Mouse (Mus musculus) E14TG2a.4 (cell line): ENCODE results near the gene Slc4a8.
A peak's percentile ranks its signal among the peaks of the same experiment; 100 is the strongest.
"Not testable (repeated sequence)": the region's sequence is repeated elsewhere in the genome, so short reads cannot be mapped to it uniquely, and the experiment has no call there.

Source experiments
- H3K27me3 ChIP-seq: 2 replicates; pipeline ENCODE4 v1.6.1; 2014; ENCODE audit warnings: low read length, control low read depth; ENCODE audit not compliant: insufficient read depth
- H3K36me3 ChIP-seq: 2 replicates; pipeline ENCODE4 v1.6.1; 2014; ENCODE audit warnings: low read length, control low read depth; ENCODE audit not compliant: insufficient read depth
- H3K4me1 ChIP-seq: replicated peaks from 2 replicates; pipeline ENCODE4 v1.6.1; 2014; ENCODE audit warnings: low read depth, low read length, control low read depth
- H3K4me3 ChIP-seq: replicated peaks from 2 replicates; pipeline ENCODE4 v1.5.1; 2014; ENCODE audit warnings: mild to moderate bottlenecking, low read length
- H3K9me3 ChIP-seq: 2 replicates; pipeline ENCODE4 v1.6.1; 2014; ENCODE audit warnings: low read length, control low read depth
- CTCF ChIP-seq: conservative IDR thresholded peaks from 2 replicates; pipeline ENCODE4 v1.5.1; 2014; ENCODE audit warnings: low read length
- NANOG ChIP-seq: IDR thresholded peaks from 2 replicates; pipeline ENCODE4 v1.6.1; 2014; ENCODE audit warnings: borderline replicate concordance, low read length, mixed read lengths
- POU5F1 ChIP-seq: IDR thresholded peaks from 2 replicates; pipeline ENCODE4 v1.6.1; 2014; ENCODE audit warnings: low read length, borderline replicate concordance

The Slc4a8 gene

DNA sequence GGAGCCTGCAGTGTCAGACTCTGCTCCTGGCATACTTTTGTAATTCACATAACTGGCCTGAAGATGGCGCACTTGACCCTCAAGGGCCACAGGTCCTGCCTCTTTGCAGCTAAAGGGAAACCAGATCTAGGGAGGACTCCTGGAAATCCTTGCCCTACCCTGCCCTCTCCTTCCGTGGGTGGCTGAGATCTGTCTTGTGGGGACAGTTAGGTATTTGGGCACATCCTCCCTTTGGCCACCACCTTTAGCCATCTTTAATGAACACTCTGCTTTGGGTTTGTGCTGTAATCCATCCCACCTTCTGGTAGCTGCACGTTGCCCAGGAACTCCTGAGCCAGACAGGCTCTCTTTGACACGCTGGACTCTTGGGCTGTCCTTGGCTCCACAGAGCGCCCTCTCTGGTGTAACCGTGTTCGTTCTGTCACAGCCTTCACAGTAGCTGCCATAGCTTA lies 4.0 kb upstream of the Slc4a8 start:
- Histone ChIP-seq H3K4me3 (no peak overlapping the region; the same call in 1 of the 2 replicates), H3K36me3 (no peaks in the 10 kb centered on the region), H3K27me3 (peaks cover 8% of the 10 kb centered on the region), H3K9me3 (no peaks in the 10 kb centered on the region), H3K4me1 (peaks cover 63% of the 10 kb centered on the region)
- TF ChIP-seq NANOG (no peak), POU5F1 (no peak), CTCF (peak; percentile 55)

DNA sequence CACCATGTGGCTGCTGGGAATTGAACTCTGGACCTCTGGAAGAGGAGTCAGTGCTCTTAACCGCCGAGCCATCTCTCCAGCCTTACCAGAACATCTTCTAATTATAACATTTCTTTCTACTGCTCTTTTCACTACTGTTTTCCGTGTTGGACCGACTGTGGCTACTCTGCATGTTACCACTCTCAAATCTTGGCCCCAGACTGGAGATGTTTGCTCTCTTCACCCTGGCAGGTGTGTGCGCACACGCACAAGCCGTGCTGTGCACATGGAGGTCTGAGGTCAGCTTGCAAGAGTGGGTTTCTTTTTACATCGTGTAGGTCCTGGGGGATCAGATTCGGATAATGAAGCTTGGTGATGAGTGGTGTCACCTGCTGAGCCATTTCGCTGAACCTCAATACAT lies 2.3 kb upstream of the Slc4a8 start:
- H3K36me3 ChIP-seq, result no peaks in the 10 kb centered on the region
- H3K9me3 ChIP-seq, result no peaks in the 10 kb centered on the region
- TF ChIP-seq POU5F1 (no peak), CTCF (no peak), NANOG (no peak)
- peaks cover 24% of the 10 kb centered on the region for H3K27me3 ChIP-seq
- no peak overlapping the region for H3K4me3 ChIP-seq
- H3K4me1 ChIP-seq, result peaks cover 58% of the 10 kb centered on the region

DNA sequence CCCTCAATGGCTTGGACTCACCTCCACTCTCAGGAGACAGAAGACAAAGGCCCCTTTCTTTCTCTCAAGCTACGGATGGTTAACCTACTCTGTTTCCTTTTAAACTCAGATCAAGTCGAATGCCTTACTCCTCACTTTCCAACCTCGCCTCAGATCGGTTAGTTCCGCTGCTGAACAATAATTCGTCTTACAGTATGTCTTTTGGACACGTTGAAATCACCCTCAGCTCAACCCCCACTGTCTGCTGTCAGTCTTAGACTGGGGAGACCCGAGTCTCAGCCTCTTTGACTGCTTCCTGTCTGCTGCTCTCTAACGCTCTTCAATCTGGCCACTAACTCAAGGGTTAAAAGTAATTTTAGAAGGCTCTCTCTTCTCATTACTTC lies 520 bp upstream of the Slc4a8 start:
- Histone ChIP-seq H3K9me3 (no peaks in the 10 kb centered on the region), H3K27me3 (peaks cover 41% of the 10 kb centered on the region), H3K4me3 (peak overlapping the region; percentile 90), H3K36me3 (no peaks in the 10 kb centered on the region), H3K4me1 (peaks cover 44% of the 10 kb centered on the region)
- TF ChIP-seq CTCF (no peak), NANOG (no peak)

DNA sequence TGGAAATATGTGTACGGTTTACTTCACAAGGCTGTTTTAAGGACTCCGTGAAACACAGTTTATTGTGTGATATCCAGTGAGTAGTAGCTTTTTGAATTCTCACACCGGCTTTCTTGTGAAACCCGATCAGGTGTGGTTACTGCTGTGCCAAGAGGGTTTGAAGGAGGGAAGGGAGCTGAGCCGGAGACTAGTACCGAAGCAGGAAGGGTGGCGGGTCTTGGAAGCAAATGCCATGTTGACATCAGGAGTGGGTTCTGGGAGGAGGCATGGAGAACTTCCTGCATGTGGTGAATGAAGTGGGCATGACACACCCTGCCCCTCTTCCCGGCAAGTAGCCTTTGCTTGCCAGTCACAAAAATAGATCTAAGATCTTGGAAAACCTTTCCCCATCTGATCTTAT lies 1.1 kb downstream of the Slc4a8 start:
- peaks cover 56% of the 10 kb centered on the region for H3K27me3 ChIP-seq
- H3K36me3 ChIP-seq, result no peaks in the 10 kb centered on the region
- H3K4me1 ChIP-seq, result peaks cover 49% of the 10 kb centered on the region
- H3K9me3 ChIP-seq, result no peaks in the 10 kb centered on the region
- peak overlapping the region; percentile 90 for H3K4me3 ChIP-seq
- no peak for TF ChIP-seq POU5F1
- no peak for TF ChIP-seq CTCF
- TF ChIP-seq NANOG, result no peak

DNA sequence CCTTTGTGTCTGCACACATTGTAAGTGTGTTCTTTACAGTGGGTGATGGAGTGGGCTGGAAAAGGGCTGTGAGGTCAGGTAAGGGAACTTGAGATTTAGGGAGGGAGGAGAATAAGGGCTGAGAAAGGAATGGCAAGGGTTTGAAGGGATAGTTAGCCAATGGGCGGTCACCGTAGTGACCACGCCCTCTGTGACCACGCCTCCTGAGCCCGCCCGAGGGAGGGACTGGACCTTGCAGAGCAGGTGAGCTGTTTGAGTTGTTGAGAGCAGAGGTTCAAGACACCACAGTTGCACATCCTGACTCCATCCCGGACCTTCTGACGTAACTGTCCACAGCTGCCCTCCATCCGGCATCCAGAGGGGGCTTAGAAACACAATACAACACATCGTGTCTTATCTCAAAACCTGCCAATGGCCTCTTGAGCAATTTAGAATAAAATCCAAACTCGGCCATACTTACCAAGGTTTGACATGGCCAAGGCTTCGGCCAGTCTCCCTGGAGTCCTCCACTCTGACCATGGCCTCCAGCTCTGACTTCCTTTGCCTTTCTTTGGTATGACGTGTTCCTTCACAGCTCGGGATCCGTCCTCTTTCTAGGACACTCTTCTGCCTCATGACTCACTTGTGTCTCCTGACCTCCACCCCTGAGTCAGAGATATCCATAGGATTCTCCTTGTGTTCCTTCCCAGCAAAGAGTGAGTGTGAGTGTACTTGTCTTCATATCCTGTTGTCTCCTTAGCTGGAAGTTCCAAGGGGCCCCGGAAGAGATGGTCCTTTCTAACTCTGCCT lies 2.8 kb downstream of the Slc4a8 start:
- Histone ChIP-seq H3K9me3 (no peaks in the 10 kb centered on the region), H3K4me1 (peaks cover 48% of the 10 kb centered on the region), H3K27me3 (peaks cover 59% of the 10 kb centered on the region), H3K36me3 (no peaks in the 10 kb centered on the region), H3K4me3 (no peak overlapping the region)
- TF ChIP-seq CTCF, result no peak
- TF ChIP-seq POU5F1, result no peak
- TF ChIP-seq NANOG, result no peak

DNA sequence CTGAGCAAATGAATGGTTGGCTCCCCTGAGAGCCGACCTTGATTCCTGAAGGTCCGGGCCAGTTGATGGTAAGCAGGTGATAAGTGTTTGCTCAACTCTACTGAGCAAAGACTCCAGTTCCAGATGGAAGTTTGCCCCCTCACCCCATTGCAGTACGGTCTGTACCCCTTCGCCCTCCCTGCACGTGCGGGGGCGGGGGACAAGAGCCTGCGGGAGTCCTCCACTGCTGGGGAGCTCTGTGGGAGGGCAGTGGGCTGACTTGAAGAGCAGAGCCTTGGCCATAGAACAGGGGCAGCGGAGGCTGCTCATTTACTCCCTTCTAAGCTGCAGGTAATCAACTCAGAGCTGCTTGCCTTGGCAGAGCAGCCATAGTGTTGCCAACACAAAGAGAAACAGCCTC lies 5.3 kb downstream of the Slc4a8 start:
- Histone ChIP-seq H3K27me3 (peaks cover 59% of the 10 kb centered on the region), H3K36me3 (no peaks in the 10 kb centered on the region)
- TF ChIP-seq CTCF (no peak), POU5F1 (no peak), NANOG (no peak)

DNA sequence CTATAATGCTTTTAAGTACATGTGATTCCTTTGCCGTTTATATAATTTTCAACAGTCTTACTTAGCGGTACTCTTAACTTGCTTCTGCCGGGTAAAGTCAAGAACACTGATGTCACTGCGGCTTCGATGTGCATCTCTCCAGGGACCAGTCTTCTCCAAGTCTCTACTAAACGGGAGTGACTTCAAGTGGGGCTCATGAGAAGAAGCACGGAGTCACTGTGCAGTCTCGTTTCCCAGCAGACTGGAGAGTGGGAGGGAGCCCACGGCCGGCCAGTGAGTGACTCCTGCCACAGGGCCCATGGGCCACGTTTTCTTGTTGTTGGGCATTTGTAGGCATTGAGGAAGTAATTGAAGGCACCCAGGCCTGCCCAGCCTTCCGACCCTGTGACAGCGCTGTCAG lies 6.3 kb downstream of the Slc4a8 start:
- H3K9me3 ChIP-seq, result no peaks in the 10 kb centered on the region
- no peak overlapping the region for H3K4me3 ChIP-seq
- no peak for TF ChIP-seq NANOG
- no peak for TF ChIP-seq CTCF
- no peak for TF ChIP-seq POU5F1

More for the DNA sequence above, 5.3 kb downstream of the Slc4a8 start:
- Histone ChIP-seq H3K9me3 (no peaks in the 10 kb centered on the region), H3K4me1 (peaks cover 37% of the 10 kb centered on the region), H3K4me3 (no peak overlapping the region)

DNA sequence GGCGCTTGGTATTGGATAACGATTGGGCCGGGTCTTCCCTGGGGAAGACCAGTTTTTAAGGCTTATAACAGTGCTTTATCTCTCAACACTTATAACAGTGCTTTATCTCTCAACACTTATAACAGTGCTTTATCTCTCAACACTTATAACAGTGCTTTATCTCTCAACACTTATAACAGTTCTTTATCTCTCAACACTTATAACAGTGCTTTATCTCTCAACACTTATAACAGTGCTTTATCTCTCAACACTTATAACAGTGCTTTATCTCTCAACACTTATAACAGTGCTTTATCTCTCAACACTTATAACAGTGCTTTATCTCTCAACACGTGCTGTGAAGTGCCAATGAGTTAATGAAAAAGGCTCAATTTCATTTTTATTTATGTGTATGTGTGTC lies 7.5 kb downstream of the Slc4a8 start:
- peaks cover 21% of the 10 kb centered on the region for H3K4me1 ChIP-seq
- H3K9me3 ChIP-seq, H3K36me3 ChIP-seq, H3K4me3 ChIP-seq: not testable (repeated sequence)
- H3K27me3 ChIP-seq, result peaks cover 38% of the 10 kb centered on the region

More for the DNA sequence above, 6.3 kb downstream of the Slc4a8 start:
- H3K36me3 ChIP-seq, result no peaks in the 10 kb centered on the region
- peaks cover 28% of the 10 kb centered on the region for H3K4me1 ChIP-seq
- peaks cover 49% of the 10 kb centered on the region for H3K27me3 ChIP-seq

DNA sequence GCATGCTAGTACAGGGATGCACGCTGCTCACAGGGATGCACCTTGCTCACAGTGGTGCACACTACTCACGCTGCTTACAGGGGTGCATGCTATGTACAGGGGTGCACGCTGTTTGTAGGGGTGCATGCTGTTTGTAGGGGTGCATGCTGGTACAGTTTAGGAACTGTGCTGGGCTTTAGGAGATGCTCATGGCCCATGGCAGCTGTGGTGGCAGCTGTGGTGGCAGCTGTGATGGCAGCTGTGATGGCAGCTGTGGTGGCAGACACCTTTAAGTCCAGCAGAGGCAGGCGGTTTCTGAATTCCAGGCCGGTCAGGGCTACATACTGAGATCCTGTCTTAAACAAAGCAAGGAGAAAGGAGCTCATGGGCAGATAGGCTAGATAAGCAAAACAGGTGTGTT lies 8.8 kb downstream of the Slc4a8 start:
- peaks cover 25% of the 10 kb centered on the region for H3K27me3 ChIP-seq
- H3K4me1 ChIP-seq, result peaks cover 27% of the 10 kb centered on the region
- no peak overlapping the region for H3K4me3 ChIP-seq
- H3K36me3 ChIP-seq, result no peaks in the 10 kb centered on the region
- TF ChIP-seq NANOG (no peak), CTCF (no peak), POU5F1 (no peak)
- H3K9me3 ChIP-seq, result no peaks in the 10 kb centered on the region
